Mouse (Mus musculus): ENCODE results near the gene Slc38a10. TPM values are rescaled to one million over a fixed set of nuclear protein-coding genes. Genes with fewer than 3 reads are reported as not detected.

The Slc38a10 gene
- polyA plus RNA-seq, 1 experiment from 2014 or later: 68.4 TPM

GRCm38 (mm10) chr11:120122126-120122525 is 29.0 kb downstream of the Slc38a10 start:
- no peak overlapping the region for H3K4me3 ChIP-seq (ENCODE audit: low read depth, low read length)
- ATAC-seq (ENCODE audit: insufficient number of reproducible peaks, insufficient read depth, low FRiP score, low read depth): no peak
- H3K4me1 ChIP-seq (ENCODE audit: control insufficient read depth, insufficient read depth, low read length): no peaks in the 10 kb centered on the region
- no peaks in the 10 kb centered on the region for H3K27me3 ChIP-seq (ENCODE audit: control insufficient read depth, insufficient read depth, low read length)
- no peak overlapping the region for H3K4me2 ChIP-seq (replicated peaks; ENCODE audit: low read depth, low read length)
- 86% methylated on average over 12 of the region's 12 CpGs for WGBS
- no peak overlapping the region for H3K9ac ChIP-seq (replicated peaks; ENCODE audit: low read depth, low read length)
- H3K9me3 ChIP-seq (ENCODE audit: control insufficient read depth, low read depth, low read length): no peaks in the 10 kb centered on the region
- H3K27ac ChIP-seq (ENCODE audit: low read length): no peak overlapping the region
- peaks cover 23% of the 10 kb centered on the region for H3K36me3 ChIP-seq (ENCODE audit: control insufficient read depth, insufficient read depth, low read length)

- Histone ChIP-seq H3K4me2 (replicated peaks; ENCODE audit: low read depth, low read length) (no peak overlapping the region), H3K4me3 (ENCODE audit: low read depth, low read length) (no peak overlapping the region), H3K36me3 (ENCODE audit: control insufficient read depth, insufficient read depth, low read length) (peaks cover 23% of the 10 kb centered on the region), H3K9me3 (ENCODE audit: control insufficient read depth, low read depth, low read length) (no peaks in the 10 kb centered on the region), H3K9ac (replicated peaks; ENCODE audit: low read depth, low read length) (no peak overlapping the region), H3K27me3 (ENCODE audit: control insufficient read depth, insufficient read depth, low read length) (no peaks in the 10 kb centered on the region), H3K4me1 (ENCODE audit: control insufficient read depth, insufficient read depth, low read length) (no peaks in the 10 kb centered on the region), H3K27ac (ENCODE audit: low read length) (no peak overlapping the region)
- ATAC-seq (ENCODE audit: insufficient number of reproducible peaks, insufficient read depth, low FRiP score, low read depth): no peak
- 81% methylated on average over 17 of the region's 17 CpGs for WGBS
These were observed 30.3 kb downstream of the Slc38a10 start for GRCm38 (mm10) chr11:120120642-120121420.

GRCm38 (mm10) chr11:120119936-120120541 is 31.1 kb downstream of the Slc38a10 start:
- Histone ChIP-seq H3K4me2 (replicated peaks; ENCODE audit: low read depth, low read length) (no peak overlapping the region), H3K36me3 (ENCODE audit: control insufficient read depth, insufficient read depth, low read length) (peaks cover 22% of the 10 kb centered on the region), H3K4me3 (ENCODE audit: low read depth, low read length) (no peak overlapping the region), H3K4me1 (ENCODE audit: control insufficient read depth, insufficient read depth, low read length) (no peaks in the 10 kb centered on the region), H3K27me3 (ENCODE audit: control insufficient read depth, insufficient read depth, low read length) (no peaks in the 10 kb centered on the region), H3K9ac (replicated peaks; ENCODE audit: low read depth, low read length) (no peak overlapping the region), H3K27ac (ENCODE audit: low read length) (no peak overlapping the region), H3K9me3 (ENCODE audit: control insufficient read depth, low read depth, low read length) (no peaks in the 10 kb centered on the region)
- WGBS: 84% methylated on average over 10 of the region's 10 CpGs
- no peak for ATAC-seq (ENCODE audit: insufficient number of reproducible peaks, insufficient read depth, low FRiP score, low read depth)

DNA sequence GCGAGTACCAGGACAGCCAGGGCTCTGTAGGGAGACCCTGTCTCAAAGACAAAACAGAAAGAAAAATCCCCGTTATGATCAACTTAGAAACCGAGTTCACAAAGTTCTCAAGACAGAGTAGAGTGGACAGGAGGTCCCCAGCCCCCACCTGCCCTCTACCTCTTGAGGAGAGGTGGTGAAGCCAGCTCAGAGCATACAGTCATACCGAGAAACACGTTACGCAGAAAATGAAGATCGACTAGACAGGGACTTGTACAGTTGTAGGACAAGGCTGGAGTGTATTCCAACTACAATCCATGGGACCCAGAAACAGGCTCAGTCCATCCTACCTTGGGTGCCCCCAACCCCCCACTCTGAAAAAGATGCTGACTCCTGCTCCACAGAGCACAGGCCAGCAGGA is 32.0 kb downstream of the Slc38a10 start:
- Histone ChIP-seq H3K4me2 (replicated peaks; ENCODE audit: low read depth, low read length) (no peak overlapping the region), H3K27me3 (ENCODE audit: control insufficient read depth, insufficient read depth, low read length) (no peaks in the 10 kb centered on the region), H3K4me1 (ENCODE audit: control insufficient read depth, insufficient read depth, low read length) (no peaks in the 10 kb centered on the region), H3K9ac (replicated peaks; ENCODE audit: low read depth, low read length) (no peak overlapping the region), H3K27ac (ENCODE audit: low read length) (no peak overlapping the region), H3K9me3 (ENCODE audit: control insufficient read depth, low read depth, low read length) (no peaks in the 10 kb centered on the region), H3K4me3 (ENCODE audit: low read depth, low read length) (no peak overlapping the region), H3K36me3 (ENCODE audit: control insufficient read depth, insufficient read depth, low read length) (peaks cover 22% of the 10 kb centered on the region)
- no peak for ATAC-seq (ENCODE audit: insufficient number of reproducible peaks, insufficient read depth, low FRiP score, low read depth)
- 94% methylated on average over 7 of the region's 7 CpGs for WGBS

DNA sequence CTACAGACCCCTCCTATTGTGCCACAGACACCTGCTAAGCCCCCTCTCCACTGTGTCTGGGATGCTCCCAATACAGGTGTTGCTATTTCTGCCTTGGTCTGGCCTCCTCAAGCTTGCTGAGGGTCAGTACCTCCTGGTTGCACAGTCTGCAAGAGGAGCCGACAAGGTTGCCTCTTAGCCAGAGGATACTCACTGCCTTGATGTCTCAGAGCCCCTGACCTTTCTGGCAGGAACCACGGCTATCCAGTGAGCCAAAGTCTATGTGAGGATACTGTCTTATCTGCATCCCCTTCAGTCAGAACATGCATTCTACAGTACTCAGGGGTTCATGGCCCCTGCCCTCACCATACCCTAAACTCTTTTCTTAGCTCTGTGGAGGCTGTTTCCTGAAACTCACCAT is 33.5 kb downstream of the Slc38a10 start:
- H3K9ac ChIP-seq (replicated peaks; ENCODE audit: low read depth, low read length): no peak overlapping the region
- no peak overlapping the region for H3K4me2 ChIP-seq (replicated peaks; ENCODE audit: low read depth, low read length)
- 86% methylated on average over 2 of the region's 2 CpGs for WGBS
- no peaks in the 10 kb centered on the region for H3K4me1 ChIP-seq (ENCODE audit: control insufficient read depth, insufficient read depth, low read length)
- peaks cover 19% of the 10 kb centered on the region for H3K36me3 ChIP-seq (ENCODE audit: control insufficient read depth, insufficient read depth, low read length)
- H3K4me3 ChIP-seq (ENCODE audit: low read depth, low read length): no peak overlapping the region
- ATAC-seq (ENCODE audit: insufficient number of reproducible peaks, insufficient read depth, low FRiP score, low read depth): no peak
- no peaks in the 10 kb centered on the region for H3K27me3 ChIP-seq (ENCODE audit: control insufficient read depth, insufficient read depth, low read length)
- no peaks in the 10 kb centered on the region for H3K9me3 ChIP-seq (ENCODE audit: control insufficient read depth, low read depth, low read length)
- no peak overlapping the region for H3K27ac ChIP-seq (ENCODE audit: low read length)

DNA sequence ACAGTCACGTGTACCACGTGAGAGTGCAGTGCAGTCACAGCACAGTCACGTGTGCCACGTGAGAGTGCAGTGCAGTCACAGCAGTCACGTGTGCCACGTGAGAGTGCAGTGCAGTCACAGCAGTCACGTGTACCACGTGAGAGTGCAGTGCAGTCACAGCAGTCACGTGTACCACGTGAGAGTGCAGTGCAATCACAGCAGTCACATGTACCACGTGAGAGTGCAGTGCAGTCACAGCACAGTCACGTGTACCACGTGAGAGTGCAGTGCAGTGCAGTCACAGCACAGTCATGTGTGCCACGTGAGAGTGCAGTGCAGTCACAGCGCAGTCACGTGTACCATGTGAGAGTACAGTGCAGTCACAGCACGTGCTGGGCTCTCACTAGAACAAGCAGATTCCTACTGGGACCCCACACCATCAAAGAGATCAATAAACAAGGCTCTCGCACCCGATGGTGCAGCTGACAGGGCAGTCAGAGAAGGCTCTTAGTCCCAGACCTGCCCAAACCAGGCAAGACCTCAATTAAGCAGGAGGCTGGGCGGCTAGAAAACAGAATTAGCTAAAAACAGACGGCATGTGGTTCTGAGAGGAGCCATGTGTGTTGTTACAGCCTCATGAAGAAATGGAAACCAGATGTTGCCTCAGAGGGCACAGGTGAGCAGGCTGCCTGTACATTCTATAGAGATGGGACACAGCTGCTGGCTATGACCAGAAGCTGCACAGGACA is 36.5 kb downstream of the Slc38a10 start:
- no peak for ATAC-seq (ENCODE audit: insufficient number of reproducible peaks, insufficient read depth, low FRiP score, low read depth)
- Histone ChIP-seq H3K4me2 (replicated peaks; ENCODE audit: low read depth, low read length) (no peak overlapping the region), H3K4me3 (ENCODE audit: low read depth, low read length) (no peak overlapping the region), H3K36me3 (ENCODE audit: control insufficient read depth, insufficient read depth, low read length) (peaks cover 14% of the 10 kb centered on the region), H3K27ac (ENCODE audit: low read length) (no peak overlapping the region), H3K9me3 (ENCODE audit: control insufficient read depth, low read depth, low read length) (no peaks in the 10 kb centered on the region), H3K9ac (replicated peaks; ENCODE audit: low read depth, low read length) (no peak overlapping the region), H3K27me3 (ENCODE audit: control insufficient read depth, insufficient read depth, low read length) (no peaks in the 10 kb centered on the region), H3K4me1 (ENCODE audit: control insufficient read depth, insufficient read depth, low read length) (no peaks in the 10 kb centered on the region)
- 83% methylated on average over 21 of the region's 21 CpGs for WGBS

GRCm38 (mm10) chr11:120112136-120112535 is 39.0 kb downstream of the Slc38a10 start:
- H3K27me3 ChIP-seq (ENCODE audit: control insufficient read depth, insufficient read depth, low read length): no peaks in the 10 kb centered on the region
- H3K36me3 ChIP-seq (ENCODE audit: control insufficient read depth, insufficient read depth, low read length): peaks cover 18% of the 10 kb centered on the region
- no peaks in the 10 kb centered on the region for H3K9me3 ChIP-seq (ENCODE audit: control insufficient read depth, low read depth, low read length)
- no peak overlapping the region for H3K4me3 ChIP-seq (ENCODE audit: low read depth, low read length)
- no peak overlapping the region for H3K27ac ChIP-seq (ENCODE audit: low read length)
- H3K4me1 ChIP-seq (ENCODE audit: control insufficient read depth, insufficient read depth, low read length): no peaks in the 10 kb centered on the region
- H3K9ac ChIP-seq (replicated peaks; ENCODE audit: low read depth, low read length): no peak overlapping the region
- ATAC-seq (ENCODE audit: insufficient number of reproducible peaks, insufficient read depth, low FRiP score, low read depth): no peak
- WGBS: 88% methylated on average over 4 of the region's 4 CpGs
- no peak overlapping the region for H3K4me2 ChIP-seq (replicated peaks; ENCODE audit: low read depth, low read length)

GRCm38 (mm10) chr11:120111033-120111432 is 40.1 kb downstream of the Slc38a10 start:
- no peaks in the 10 kb centered on the region for H3K27me3 ChIP-seq (ENCODE audit: control insufficient read depth, insufficient read depth, low read length)
- H3K4me3 ChIP-seq (ENCODE audit: low read depth, low read length): no peak overlapping the region
- no peak for ATAC-seq (ENCODE audit: insufficient number of reproducible peaks, insufficient read depth, low FRiP score, low read depth)
- no peak overlapping the region for H3K9ac ChIP-seq (replicated peaks; ENCODE audit: low read depth, low read length)
- no peaks in the 10 kb centered on the region for H3K4me1 ChIP-seq (ENCODE audit: control insufficient read depth, insufficient read depth, low read length)
- H3K4me2 ChIP-seq (replicated peaks; ENCODE audit: low read depth, low read length): no peak overlapping the region
- no peaks in the 10 kb centered on the region for H3K9me3 ChIP-seq (ENCODE audit: control insufficient read depth, low read depth, low read length)
- H3K27ac ChIP-seq (ENCODE audit: low read length): no peak overlapping the region
- WGBS: 3% methylated on average over 2 of the region's 2 CpGs
- peaks cover 15% of the 10 kb centered on the region for H3K36me3 ChIP-seq (ENCODE audit: control insufficient read depth, insufficient read depth, low read length)

Measured in stomach, embryonic 14.5 days (tissue).